In the genomic region with DNA sequence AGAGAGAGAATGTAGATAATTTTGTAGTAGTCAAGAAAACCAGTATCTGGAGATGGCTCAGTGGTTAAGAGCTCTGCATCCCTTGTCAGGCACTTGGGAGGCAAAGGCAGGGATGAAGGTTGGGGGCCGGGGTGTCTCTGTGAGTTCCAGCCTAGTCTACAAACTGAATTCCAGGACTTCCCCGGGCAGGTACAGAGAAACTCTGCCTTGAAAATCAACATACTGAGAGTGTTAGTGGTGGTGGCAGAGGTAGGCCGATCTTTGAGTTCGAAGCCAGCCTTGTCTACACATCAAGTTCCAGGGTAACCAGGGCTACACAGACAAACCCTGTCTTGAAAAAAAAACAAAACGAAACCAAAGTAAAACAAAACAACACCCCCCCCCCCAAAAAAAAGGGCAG, we compare ENCODE assay signal across 8 mouse cellular contexts. TPM values are rescaled to one million over a fixed set of nuclear protein-coding genes. Genes with fewer than 3 reads are reported as not detected.
DNase-seq lines count a peak whose midpoint lies in the region; ATAC-seq and TF ChIP-seq lines count a peak whose summit lies in the region.

No protein-coding gene starts in this region.

- intact Hi-C loops in gastrocnemius, postnatal 14 days (cut with DNase I; ENCODE audit: low total_unique reads), result no loop called here

- TF ChIP-seq POLR2A in embryonic fibroblast, embryonic 13.5 days (IDR thresholded peaks at IDR 0.05; ENCODE audit: low read depth, low read length), result no peak

- TF ChIP-seq CTCF in embryonic fibroblast, embryonic 13.5 days (IDR thresholded peaks at IDR 0.05; ENCODE audit: borderline replicate concordance, insufficient read depth, low read length), result no peak

- no peak overlapping the region for H3K9ac ChIP-seq in stomach, embryonic 15.5 days

- H3K4me1 ChIP-seq in erythroblast, embryonic 14.5 days (ENCODE audit: control insufficient read depth), result peaks cover 25% of the 10 kb centered on the region
- H3K4me1 ChIP-seq in embryonic fibroblast, embryonic 13.5 days (ENCODE audit: control insufficient read depth, insufficient read depth, low read length), result no peaks in the 10 kb centered on the region
- H3K4me1 ChIP-seq in stomach, embryonic 15.5 days, result no peaks in the 10 kb centered on the region

- ATAC-seq in erythroblast, adult 5-6 weeks (replicated peaks; ENCODE audit: low FRiP score, poor library complexity, severe bottlenecking), result no peak
- ATAC-seq in stomach, embryonic 15.5 days (ENCODE audit: insufficient read depth, low FRiP score, low read depth), result no peak
- ATAC-seq in inflammation-experienced regulatory T-cells, adult 6 months, result no peak

- H3K4me3 ChIP-seq in erythroblast, embryonic 14.5 days (replicated peaks), result peak overlapping the region; percentile 90
- H3K4me3 ChIP-seq in embryonic fibroblast, embryonic 13.5 days (ENCODE audit: insufficient read depth, low read length), result peak overlapping the region; percentile 76
- peak overlapping the region; percentile 84 for H3K4me3 ChIP-seq in stomach, embryonic 15.5 days (replicated peaks)

- peak overlapping the region; percentile 66 for H3K4me2 ChIP-seq in stomach, embryonic 15.5 days

- H3K9me3 ChIP-seq in erythroblast, embryonic 14.5 days (ENCODE audit: control insufficient read depth, low read length), result no peaks in the 10 kb centered on the region
- no peaks in the 10 kb centered on the region for H3K9me3 ChIP-seq in stomach, embryonic 15.5 days

- H3K27ac ChIP-seq in embryonic fibroblast, embryonic 13.5 days (ENCODE audit: insufficient read depth, low read length), result no peak overlapping the region
- H3K27ac ChIP-seq in stomach, embryonic 15.5 days, result no peak overlapping the region

- peaks cover 20% of the 10 kb centered on the region for H3K36me3 ChIP-seq in erythroblast, embryonic 14.5 days (ENCODE audit: control insufficient read depth)
- H3K36me3 ChIP-seq in stomach, embryonic 15.5 days, result no peaks in the 10 kb centered on the region

- DNase-seq in A20 (ENCODE audit: low read depth, low spot score) (peak; percentile 45), liver (peak; percentile 4)
- DNase-seq in gastrocnemius, postnatal 14 days, result no peak

- no peaks in the 10 kb centered on the region for H3K27me3 ChIP-seq in erythroblast, embryonic 14.5 days (ENCODE audit: control insufficient read depth)
- H3K27me3 ChIP-seq in stomach, embryonic 15.5 days (replicated peaks), result no peaks in the 10 kb centered on the region

- WGBS in stomach, embryonic 15.5 days, result 50% methylated on average over 5 of the region's 5 CpGs

RNA-seq across cellular contexts. Expression of gene Cenpw, which starts 0.9 kb away (rescaled TPM):
- 7.4 and 9.2 TPM in 2 replicates for polyA plus RNA-seq in erythroblast, embryonic 14.5 days (2012)
- 7.5 and 10.4 TPM in 2 replicates for total RNA-seq in erythroblast, adult 5-6 weeks (2015; ENCODE audit: low replicate concordance)
- total RNA-seq in erythroblast, adult 5-6 weeks (2017; ENCODE audit: low replicate concordance), result 4.9 and 5.7 TPM in 2 replicates
- polyA plus RNA-seq in embryonic fibroblast, embryonic 13.5 days (2011; ENCODE audit: insufficient read length, low read depth, missing spikeins), result 6.8 and 11.6 TPM in 2 replicates
- polyA plus RNA-seq in stomach, embryonic 15.5 days (2015; fragmentation: Nextera tagmentation; extraction: Ambion mirVana), result 38.5 and 46.9 TPM in 2 replicates
- under 1 TPM; 0.60 to 0.76 TPM for total RNA-seq in gastrocnemius, postnatal 14 days (2021)
- polyA plus RNA-seq in inflammation-experienced regulatory T-cells, adult 6 months (2017; shearing (Covaris generic)), result 10 to 100 TPM in 1 of 3 experiments, 1 to 10 TPM in 2; 2.3 to 23.0 (median 2.9) TPM
